Mouse (Mus musculus): ENCODE measurements around the gene Nsun4. TPM values are rescaled to one million over a fixed set of nuclear protein-coding genes. Genes with fewer than 3 reads are reported as not detected.
A peak's percentile ranks its signal among the peaks of the same experiment; 100 is the strongest.

Nsun4 gene
- total RNA-seq, 2 experiments from 2014 or later = 28.3 to 29.9 TPM

- DNase-seq (ENCODE audit: low spot score in 2 of 2) = no peak
Observed at GRCm38 (mm10) chr4:115987436-115987835, 66.2 kb downstream of the Nsun4 start.

GRCm38 (mm10) chr4:115984967-115985366 lies 68.7 kb downstream of the Nsun4 start:
- DNase-seq (ENCODE audit: low spot score in 2 of 2) = no peak

GRCm38 (mm10) chr4:115984111-115984510 lies 69.6 kb downstream of the Nsun4 start:
- DNase-seq (ENCODE audit: low spot score in 2 of 2) = peak; percentile 76 to 84

Other genes starting within 250 kb of the Nsun4 start
- gene Mob3c, start 225.8 kb downstream of the Nsun4 start, total RNA-seq (2021) = 10 to 100 TPM; 17.8 to 19.5 TPM
- 10 to 100 TPM; 30.2 to 37.4 TPM for gene Mknk1, start 214.7 kb downstream of the Nsun4 start, total RNA-seq (2021)
- not detected for gene Kncn, start 169.5 kb downstream of the Nsun4 start, total RNA-seq (2021)
- gene 6430628N08Rik, start 163.2 kb downstream of the Nsun4 start, total RNA-seq (2021) = not detected
- not detected for gene Dmbx1, start 114.0 kb downstream of the Nsun4 start, total RNA-seq (2021)
- gene Faah, start 36.0 kb downstream of the Nsun4 start, total RNA-seq (2021) = 1 to 10 TPM; 4.0 to 4.5 TPM
- 100 to 1,000 TPM; 565 to 864 TPM for gene Uqcrh, start 21.2 kb upstream of the Nsun4 start, total RNA-seq (2021)
- 10 to 100 TPM; 73.7 to 81.7 TPM for gene Lrrc41, start 21.4 kb upstream of the Nsun4 start, total RNA-seq (2021)
- gene Rad54l, start 69.8 kb upstream of the Nsun4 start, total RNA-seq (2021) = under 1 TPM; 0.32 to 0.93 TPM
- 10 to 100 TPM; 57.0 to 65.1 TPM for gene Pomgnt1, start 70.0 kb upstream of the Nsun4 start, total RNA-seq (2021)
- gene Lurap1, start 97.5 kb upstream of the Nsun4 start, total RNA-seq (2021) = 10 to 100 TPM in 1 of 2 experiments, 1 to 10 TPM in 1; 9.8 to 12.3 TPM
- not detected for gene Tspan1, start 113.7 kb upstream of the Nsun4 start, total RNA-seq (2021)
- gene 1700042G07Rik, start 119.5 kb upstream of the Nsun4 start, total RNA-seq (2021) = not detected
- not detected for gene Gm49337, start 119.5 kb upstream of the Nsun4 start, total RNA-seq (2021)
- 10 to 100 TPM; 16.1 to 18.3 TPM for gene Pik3r3, start 167.7 kb upstream of the Nsun4 start, total RNA-seq (2021)